Mouse (Mus musculus): ENCODE results near the gene Noto. TPM values are rescaled to one million over a fixed set of nuclear protein-coding genes. Genes with fewer than 3 reads are reported as not detected.

Noto gene
- polyA plus RNA-seq, 1 experiment from 2014 or later, result not detected

Other genes starting within 250 kb of the Noto start
- 0.75 and 1.2 TPM in 2 replicates for gene Emx1, start 236.4 kb upstream of the Noto start, polyA plus RNA-seq (2015; fragmentation: Nextera tagmentation; extraction: Ambion mirVana)
- 27.6 and 41.3 TPM in 2 replicates for gene Sfxn5, start 90.5 kb upstream of the Noto start, polyA plus RNA-seq (2015; fragmentation: Nextera tagmentation; extraction: Ambion mirVana)
- gene Rab11fip5, start 49.3 kb upstream of the Noto start, polyA plus RNA-seq (2015; fragmentation: Nextera tagmentation; extraction: Ambion mirVana), result 20.2 and 21.1 TPM in 2 replicates
- gene Smyd5, start 8.1 kb downstream of the Noto start, polyA plus RNA-seq (2015; fragmentation: Nextera tagmentation; extraction: Ambion mirVana), result 73.3 and 78.2 TPM in 2 replicates
- 573 and 593 TPM in 2 replicates for gene Cct7, start 27.6 kb downstream of the Noto start, polyA plus RNA-seq (2015; fragmentation: Nextera tagmentation; extraction: Ambion mirVana)
- gene Pradc1, start 28.1 kb downstream of the Noto start, polyA plus RNA-seq (2015; fragmentation: Nextera tagmentation; extraction: Ambion mirVana), result 19.8 and 24.7 TPM in 2 replicates
- 11.4 and 11.7 TPM in 2 replicates for gene Fbxo41, start 79.1 kb downstream of the Noto start, polyA plus RNA-seq (2015; fragmentation: Nextera tagmentation; extraction: Ambion mirVana)
- gene Egr4, start 89.7 kb downstream of the Noto start, polyA plus RNA-seq (2015; fragmentation: Nextera tagmentation; extraction: Ambion mirVana), result not detected in 2 replicates
- gene Alms1, start 163.6 kb downstream of the Noto start, polyA plus RNA-seq (2015; fragmentation: Nextera tagmentation; extraction: Ambion mirVana), result 4.5 and 5.0 TPM in 2 replicates

Measured in midbrain, embryonic 16.5 days (tissue).